Mouse (Mus musculus): ENCODE measurements around the gene 1810049J17Rik.

1810049J17Rik gene

DNA sequence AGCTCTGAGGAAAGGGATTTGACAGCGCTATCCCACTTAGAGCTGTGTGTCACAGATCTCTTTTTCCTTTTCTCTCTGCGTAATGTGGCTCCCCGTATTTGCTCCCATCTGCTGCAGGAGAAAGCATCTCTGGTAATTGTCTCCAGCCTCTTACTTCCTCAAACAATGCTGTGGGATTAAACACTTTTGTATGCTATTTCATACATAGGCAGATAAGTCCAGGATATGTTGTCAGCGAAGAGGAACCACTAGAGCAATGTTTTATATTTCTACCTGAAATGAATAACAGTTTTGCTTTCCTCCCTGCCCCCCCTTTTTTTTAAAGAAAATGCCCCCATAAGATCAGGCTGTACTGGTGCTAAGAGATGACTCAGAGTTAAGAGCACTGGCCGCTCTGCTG, 13.2 kb downstream of the 1810049J17Rik start:
- DNase-seq (ENCODE audit: low spot score) = no peak

DNA sequence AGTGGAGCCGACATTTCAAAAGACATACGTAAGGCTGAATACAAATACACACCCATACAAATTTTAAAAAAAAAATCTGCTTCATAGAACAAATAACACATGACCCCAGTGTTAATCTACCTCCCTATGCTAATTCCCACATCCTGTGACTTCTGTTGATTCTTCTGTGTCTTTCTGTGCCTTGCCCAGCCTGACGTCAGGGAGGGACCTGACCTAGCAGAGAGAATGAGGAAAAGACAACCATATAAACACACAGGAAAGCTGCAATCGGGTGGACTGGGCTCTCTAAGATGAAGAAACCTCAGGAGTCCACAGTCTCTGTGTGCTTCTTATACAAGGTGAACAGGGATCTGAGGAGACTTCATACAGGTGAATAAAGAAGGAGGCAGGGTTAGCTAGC, 14.6 kb downstream of the 1810049J17Rik start:
- no peak for DNase-seq (ENCODE audit: low spot score)

DNA sequence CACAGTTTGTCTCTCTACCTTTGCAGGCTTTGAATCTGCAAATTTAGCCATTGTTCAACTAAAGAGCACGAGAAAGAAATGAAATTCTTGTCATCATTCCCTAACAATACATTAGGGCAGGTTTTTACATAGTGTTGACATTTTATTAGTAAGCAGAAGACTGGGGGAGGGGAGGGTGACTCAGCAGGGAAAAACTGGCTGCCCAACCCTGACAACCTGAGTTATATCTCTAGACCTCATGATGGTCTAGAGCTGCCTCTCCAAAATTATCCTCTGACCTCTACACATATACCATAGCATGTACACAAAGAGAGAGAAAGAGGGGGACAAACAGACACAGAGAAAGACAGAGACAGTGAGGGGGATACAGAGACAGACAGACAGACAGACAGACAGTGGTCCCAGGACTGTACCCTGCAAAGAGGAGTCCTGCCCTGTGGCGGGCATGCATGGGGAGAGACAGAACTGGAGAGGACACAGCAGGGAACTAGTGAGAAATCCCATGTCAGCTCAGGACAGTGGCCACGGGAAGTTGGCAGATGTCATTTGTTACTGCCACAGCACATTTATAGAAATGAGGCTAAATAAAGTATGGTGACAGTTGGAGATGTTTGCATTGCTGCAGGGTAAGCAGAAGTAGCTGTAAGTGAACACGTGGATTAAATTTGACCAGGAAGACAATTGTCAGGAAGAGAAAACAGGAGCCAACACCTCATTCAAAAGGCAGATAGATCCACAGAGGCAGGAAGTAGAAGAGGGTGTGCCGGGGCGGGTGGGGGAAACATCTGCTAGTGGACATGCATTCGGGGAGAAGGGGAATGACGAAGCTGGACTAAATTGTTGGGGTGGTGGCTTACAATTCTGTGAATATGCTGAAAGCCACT, 15.3 kb downstream of the 1810049J17Rik start:
- DNase-seq (ENCODE audit: low spot score) = no peak

DNA sequence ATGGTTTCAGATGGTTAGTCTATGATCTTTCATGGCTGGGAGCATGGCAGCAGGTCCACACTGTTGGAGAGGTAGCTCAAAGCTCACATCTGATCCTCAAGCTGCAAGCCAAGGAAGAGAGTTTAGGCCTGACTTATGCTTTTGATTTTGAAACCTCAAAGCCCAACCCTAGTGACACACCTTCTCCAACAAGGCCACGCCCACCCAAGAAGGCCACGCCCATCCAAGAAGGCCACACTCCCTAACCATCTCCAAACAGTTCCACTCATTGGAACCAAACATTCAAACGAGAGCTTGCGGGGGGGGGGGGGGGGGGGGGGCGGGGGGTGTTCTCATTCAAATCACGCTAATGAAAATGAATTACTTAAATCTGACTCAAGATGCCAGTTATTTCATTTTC, 19.9 kb downstream of the 1810049J17Rik start:
- DNase-seq (ENCODE audit: low spot score) = no peak

- DNase-seq (ENCODE audit: low spot score) = no peak
Measured at GRCm38 (mm10) chr15:12298231-12298737, 23.4 kb downstream of the 1810049J17Rik start.

GRCm38 (mm10) chr15:12296228-12296627, 25.5 kb downstream of the 1810049J17Rik start:
- DNase-seq (ENCODE audit: low spot score) = no peak

- no peak for DNase-seq (ENCODE audit: low spot score)
Measured at GRCm38 (mm10) chr15:12291757-12292156, 29.9 kb downstream of the 1810049J17Rik start.

GRCm38 (mm10) chr15:12290330-12290729, 31.4 kb downstream of the 1810049J17Rik start:
- DNase-seq (ENCODE audit: low spot score) = no peak

DNA sequence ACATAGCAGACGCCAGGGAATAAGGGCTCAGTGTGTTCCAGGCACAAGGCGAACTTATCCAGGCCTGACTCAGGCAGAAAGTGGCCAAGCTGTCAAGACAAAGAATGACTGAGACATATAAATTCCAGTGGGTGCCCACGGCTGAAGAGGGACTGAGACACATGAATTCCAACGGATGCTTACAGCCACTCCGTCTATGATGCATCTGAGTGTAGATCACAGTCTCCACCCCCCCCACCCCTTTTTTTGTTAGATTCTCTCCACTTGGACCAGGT, 36.2 kb downstream of the 1810049J17Rik start:
- DNase-seq (ENCODE audit: low spot score) = no peak

- no peak for DNase-seq (ENCODE audit: low spot score)
Measured at GRCm38 (mm10) chr15:12284794-12285534, 36.7 kb downstream of the 1810049J17Rik start.

GRCm38 (mm10) chr15:12279816-12280215, 41.9 kb downstream of the 1810049J17Rik start:
- DNase-seq (ENCODE audit: low spot score) = no peak

DNA sequence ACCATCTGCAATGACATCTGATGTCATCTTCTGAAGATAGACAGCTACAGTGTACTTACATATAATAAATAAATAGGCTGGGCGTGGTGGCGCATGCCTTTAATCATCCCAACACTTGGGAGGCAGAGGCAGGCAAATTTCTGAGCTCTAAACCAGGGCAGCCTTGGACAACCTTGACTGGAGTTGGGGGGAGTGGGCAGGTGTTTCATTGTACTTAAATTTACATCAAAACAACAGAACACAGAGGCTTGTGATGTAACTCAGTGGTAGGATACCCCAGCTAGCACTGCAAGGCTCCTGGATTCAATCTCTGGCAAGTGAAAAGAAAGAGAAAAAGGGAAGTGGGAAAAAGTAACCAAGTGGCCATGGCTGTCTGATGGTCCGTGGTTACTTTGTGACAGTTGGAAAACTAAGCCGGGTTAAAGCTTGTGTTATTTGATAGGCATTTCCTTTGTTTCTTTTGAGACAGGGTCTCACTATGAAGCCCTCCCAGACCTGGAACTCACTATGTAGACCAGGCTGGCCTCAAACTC, 46.5 kb downstream of the 1810049J17Rik start:
- DNase-seq (ENCODE audit: low spot score) = no peak

- no peak for DNase-seq (ENCODE audit: low spot score)
Measured at GRCm38 (mm10) chr15:12274053-12274769, 47.5 kb downstream of the 1810049J17Rik start.

DNA sequence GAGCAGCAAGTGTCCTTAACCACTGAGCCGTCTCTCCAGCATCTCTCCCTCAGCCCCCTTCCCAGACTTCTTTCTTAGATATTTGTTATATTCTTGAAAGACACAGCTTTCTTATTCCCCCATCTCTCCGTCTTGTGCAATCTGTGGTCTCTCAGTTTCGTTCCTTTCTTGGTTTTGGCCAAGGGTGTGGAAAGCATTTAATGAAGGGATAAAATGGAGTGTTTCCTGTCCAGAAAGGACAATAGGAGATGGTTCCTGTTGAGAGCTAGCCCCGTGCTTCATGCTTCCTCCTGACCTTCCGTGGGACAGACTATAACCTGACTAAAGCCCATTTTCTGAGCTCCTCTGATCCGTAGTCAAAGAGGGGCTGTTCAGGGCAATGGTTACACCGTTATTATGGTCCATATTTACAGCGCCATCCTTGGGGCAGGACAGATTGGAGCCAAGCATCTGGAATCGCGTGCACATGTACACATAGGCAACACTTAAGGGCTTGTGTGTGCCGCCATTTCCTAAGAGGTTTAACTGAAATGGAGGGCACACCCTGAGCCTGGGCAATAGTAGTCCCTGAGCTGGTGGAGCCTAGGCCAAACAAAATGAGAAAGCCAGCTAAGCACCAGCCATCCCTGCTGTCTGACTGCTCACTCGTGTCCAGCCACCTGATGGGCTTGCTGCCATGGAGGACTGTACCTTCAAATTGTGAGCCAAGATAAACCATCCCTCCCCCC, 48.2 kb downstream of the 1810049J17Rik start:
- DNase-seq (ENCODE audit: low spot score) = no peak
